Mouse (Mus musculus) forebrain, embryonic 11.5 days (tissue): ENCODE results near the gene Acvr1. TPM values are rescaled to one million over a fixed set of nuclear protein-coding genes. Genes with fewer than 3 reads are reported as not detected.
A peak's percentile ranks its signal among the peaks of the same experiment; 100 is the strongest.

Experiments used
- ATAC-seq: fragments of 200-750 bp; cut with Nextera tagmentation; replicated peaks from 2 replicates; pipeline ENCODE4 v1.8.0; 2017; ENCODE audit warnings: moderate TSS enrichment; ENCODE audit not compliant: low FRiP score
- DNase-seq: peaks from one replicate; pipeline ENCODE4 v3.0.0-alpha.2; 2017; ENCODE audit warnings: low spot score
- H3K27ac ChIP-seq: fragments of 300-500 bp; sonication (generic); 2 replicates; pipeline ENCODE4 v1.5.1; 2014; ENCODE audit warnings: low read depth, low read length
- H3K27me3 ChIP-seq: fragments of 300-500 bp; sonication (generic); 2 replicates; pipeline ENCODE4 v1.6.1; 2014; ENCODE audit warnings: mild to moderate bottlenecking, low read length, mixed read lengths; ENCODE audit not compliant: control insufficient read depth, insufficient read depth
- H3K36me3 ChIP-seq: fragments of 300-500 bp; sonication (generic); 2 replicates; pipeline ENCODE4 v1.6.1; 2014; ENCODE audit warnings: mild to moderate bottlenecking, low read length, moderate library complexity, mixed read lengths; ENCODE audit not compliant: control insufficient read depth, insufficient read depth
- H3K4me1 ChIP-seq: fragments of 300-500 bp; sonication (generic); replicated peaks from 2 replicates; pipeline ENCODE4 v1.6.1; 2014; ENCODE audit warnings: low read length, mixed read lengths; ENCODE audit not compliant: control insufficient read depth, insufficient read depth
- H3K4me2 ChIP-seq: fragments of 300-500 bp; sonication (generic); 2 replicates; pipeline ENCODE4 v1.6.1; 2014; ENCODE audit warnings: low read depth, mild to moderate bottlenecking, low read length, moderate library complexity, mixed read lengths; ENCODE audit not compliant: severe bottlenecking
- H3K4me3 ChIP-seq: fragments of 300-500 bp; sonication (generic); 2 replicates; pipeline ENCODE4 v1.5.1; 2014; ENCODE audit warnings: low read depth, low read length
- H3K9ac ChIP-seq: fragments of 300-500 bp; sonication (generic); 2 replicates; pipeline ENCODE4 v1.6.1; 2014; ENCODE audit warnings: low read length
- H3K9me3 ChIP-seq: fragments of 300-500 bp; sonication (generic); 2 replicates; pipeline ENCODE4 v1.6.1; 2016; ENCODE audit warnings: low read length, mixed read lengths; ENCODE audit not compliant: control insufficient read depth
- WGBS: fragments of 180-500 bp; shearing (Covaris S2); extraction: QIAGEN DNeasy Blood & Tissue Kit; methylation state at CpG from one replicate; pipeline ENCODE4 v1.1.7; 2014; 5-methylcytosine and 5-hydroxymethylcytosine counted together
- polyA plus RNA-seq: library from polyadenylated mRNA; unstranded; fragments of >200 nt; fragmentation: Nextera tagmentation; extraction: Ambion mirVana; gene quantifications from 2 replicates; pipeline ENCODE4 v1.2.1, GENCODE M21; 2014

Gene Acvr1
- polyA plus RNA-seq, 1 experiment from 2014 or later: 5.1 TPM

GRCm38 (mm10) chr2:58596774-58597342 is 29.9 kb upstream of the Acvr1 start:
- H3K9ac ChIP-seq: no peak overlapping the region
- DNase-seq (no peak), ATAC-seq (no peak)
- 84% methylated on average over 17 of the region's 17 CpGs for WGBS
- no peaks in the 10 kb centered on the region for H3K4me1 ChIP-seq
- no peaks in the 10 kb centered on the region for H3K9me3 ChIP-seq
- no peak overlapping the region for H3K27ac ChIP-seq
- H3K4me2 ChIP-seq: no peak overlapping the region
- no peaks in the 10 kb centered on the region for H3K36me3 ChIP-seq
- no peak overlapping the region for H3K4me3 ChIP-seq
- H3K27me3 ChIP-seq: no peaks in the 10 kb centered on the region

GRCm38 (mm10) chr2:58595350-58595749 is 28.4 kb upstream of the Acvr1 start:
- no peaks in the 10 kb centered on the region for H3K4me1 ChIP-seq
- no peaks in the 10 kb centered on the region for H3K27me3 ChIP-seq
- ATAC-seq (no peak), DNase-seq (no peak)
- H3K36me3 ChIP-seq: no peaks in the 10 kb centered on the region
- no peak overlapping the region for H3K4me2 ChIP-seq
- H3K9ac ChIP-seq: no peak overlapping the region
- WGBS: 85% methylated on average over 9 of the region's 9 CpGs
- H3K27ac ChIP-seq: no peak overlapping the region
- H3K9me3 ChIP-seq: no peaks in the 10 kb centered on the region
- H3K4me3 ChIP-seq: no peak overlapping the region

GRCm38 (mm10) chr2:58590055-58590454 is 23.1 kb upstream of the Acvr1 start:
- ATAC-seq: 0 out of 2 replicates have a peak, but pooled peaks have one; percentile 12
- DNase-seq: no peak
- Histone ChIP-seq H3K27me3 (no peaks in the 10 kb centered on the region), H3K4me1 (no peaks in the 10 kb centered on the region), H3K27ac (no peak overlapping the region), H3K36me3 (no peaks in the 10 kb centered on the region), H3K9ac (no peak overlapping the region), H3K9me3 (no peaks in the 10 kb centered on the region), H3K4me3 (no peak overlapping the region), H3K4me2 (no peak overlapping the region)
- WGBS: 95% methylated on average over 1 of the region's 1 CpGs

GRCm38 (mm10) chr2:58589637-58590036 is 22.7 kb upstream of the Acvr1 start:
- no peak for DNase-seq
- H3K9me3 ChIP-seq: no peaks in the 10 kb centered on the region
- H3K4me2 ChIP-seq: no peak overlapping the region
- ATAC-seq: no peak
- H3K27me3 ChIP-seq: no peaks in the 10 kb centered on the region
- no peaks in the 10 kb centered on the region for H3K36me3 ChIP-seq
- H3K4me1 ChIP-seq: no peaks in the 10 kb centered on the region
- no peak overlapping the region for H3K4me3 ChIP-seq
- WGBS: 84% methylated on average over 4 of the region's 4 CpGs
- no peak overlapping the region for H3K9ac ChIP-seq
- no peak overlapping the region for H3K27ac ChIP-seq

GRCm38 (mm10) chr2:58586311-58586710 is 19.4 kb upstream of the Acvr1 start:
- DNase-seq (no peak), ATAC-seq (no peak)
- H3K4me2 ChIP-seq: no peak overlapping the region
- H3K9me3 ChIP-seq: no peaks in the 10 kb centered on the region
- H3K4me1 ChIP-seq: no peaks in the 10 kb centered on the region
- H3K36me3 ChIP-seq: no peaks in the 10 kb centered on the region
- no peak overlapping the region for H3K4me3 ChIP-seq
- no peak overlapping the region for H3K27ac ChIP-seq
- 69% methylated on average over 10 of the region's 10 CpGs for WGBS
- no peaks in the 10 kb centered on the region for H3K27me3 ChIP-seq
- H3K9ac ChIP-seq: no peak overlapping the region

- Histone ChIP-seq H3K4me3 (no peak overlapping the region), H3K27ac (no peak overlapping the region), H3K9me3 (no peaks in the 10 kb centered on the region), H3K36me3 (no peaks in the 10 kb centered on the region), H3K27me3 (no peaks in the 10 kb centered on the region), H3K9ac (no peak overlapping the region), H3K4me2 (no peak overlapping the region), H3K4me1 (no peaks in the 10 kb centered on the region)
- 89% methylated on average over 2 of the region's 2 CpGs for WGBS
- no peak for ATAC-seq
- no peak for DNase-seq
Measured at GRCm38 (mm10) chr2:58574167-58574566, 7.2 kb upstream of the Acvr1 start.

GRCm38 (mm10) chr2:58568841-58569645 is 2.1 kb upstream of the Acvr1 start:
- H3K27me3 ChIP-seq: no peaks in the 10 kb centered on the region
- no peak overlapping the region for H3K9ac ChIP-seq
- H3K9me3 ChIP-seq: no peaks in the 10 kb centered on the region
- H3K4me2 ChIP-seq: peak overlapping the region; percentile 64; the same call in 1 of the 2 replicates
- no peak for DNase-seq
- ATAC-seq: no peak
- peaks cover 9% of the 10 kb centered on the region for H3K4me1 ChIP-seq
- H3K4me3 ChIP-seq: no peak overlapping the region
- 57% methylated on average over 4 of the region's 4 CpGs for WGBS
- H3K36me3 ChIP-seq: no peaks in the 10 kb centered on the region
- no peak overlapping the region for H3K27ac ChIP-seq

- Histone ChIP-seq H3K4me2 (peak overlapping the region; percentile 64), H3K9ac (peak overlapping the region; percentile 94), H3K9me3 (no peaks in the 10 kb centered on the region), H3K36me3 (no peaks in the 10 kb centered on the region), H3K27me3 (no peaks in the 10 kb centered on the region), H3K4me1 (peaks cover 9% of the 10 kb centered on the region), H3K27ac (peak overlapping the region; percentile 88; the same call in 1 of the 2 replicates), H3K4me3 (peak overlapping the region; percentile 92)
- 7% methylated on average over 12 of the region's 12 CpGs for WGBS
- ATAC-seq (no peak), DNase-seq (no peak)
Measured at GRCm38 (mm10) chr2:58567866-58568719, 1.1 kb upstream of the Acvr1 start.
